Mouse (Mus musculus): ENCODE data around the gene Itgbl1.

GRCm38 (mm10) chr14:123742055-123742454, 82.3 kb downstream of the Itgbl1 start:
- TF ChIP-seq POLR2A (IDR thresholded peaks at IDR 0.05; ENCODE audit: extremely low read depth, insufficient read depth, low read length) (no peak), CTCF (IDR thresholded peaks at IDR 0.05; ENCODE audit: extremely low read depth, insufficient read depth, low read length) (no peak)
